Mouse (Mus musculus): ENCODE data around the gene Map3k13. TPM values are rescaled to one million over a fixed set of nuclear protein-coding genes. Genes with fewer than 3 reads are reported as not detected.

Map3k13 gene
- polyA plus RNA-seq (2012; rRNA removed), result 0.51 and 0.56 TPM in 2 replicates

GRCm38 (mm10) chr16:21793875-21794696 is at the start of gene Map3k13:
TSS of gene Map3k13 (plus strand) at chr16:21794346.

GRCm38 (mm10) chr16:21787516-21788353 is 6.4 kb upstream of the Map3k13 start, which contains the start of gene Ehhadh:
TSS of gene Ehhadh (minus strand) at chr16:21787807.

DNA sequence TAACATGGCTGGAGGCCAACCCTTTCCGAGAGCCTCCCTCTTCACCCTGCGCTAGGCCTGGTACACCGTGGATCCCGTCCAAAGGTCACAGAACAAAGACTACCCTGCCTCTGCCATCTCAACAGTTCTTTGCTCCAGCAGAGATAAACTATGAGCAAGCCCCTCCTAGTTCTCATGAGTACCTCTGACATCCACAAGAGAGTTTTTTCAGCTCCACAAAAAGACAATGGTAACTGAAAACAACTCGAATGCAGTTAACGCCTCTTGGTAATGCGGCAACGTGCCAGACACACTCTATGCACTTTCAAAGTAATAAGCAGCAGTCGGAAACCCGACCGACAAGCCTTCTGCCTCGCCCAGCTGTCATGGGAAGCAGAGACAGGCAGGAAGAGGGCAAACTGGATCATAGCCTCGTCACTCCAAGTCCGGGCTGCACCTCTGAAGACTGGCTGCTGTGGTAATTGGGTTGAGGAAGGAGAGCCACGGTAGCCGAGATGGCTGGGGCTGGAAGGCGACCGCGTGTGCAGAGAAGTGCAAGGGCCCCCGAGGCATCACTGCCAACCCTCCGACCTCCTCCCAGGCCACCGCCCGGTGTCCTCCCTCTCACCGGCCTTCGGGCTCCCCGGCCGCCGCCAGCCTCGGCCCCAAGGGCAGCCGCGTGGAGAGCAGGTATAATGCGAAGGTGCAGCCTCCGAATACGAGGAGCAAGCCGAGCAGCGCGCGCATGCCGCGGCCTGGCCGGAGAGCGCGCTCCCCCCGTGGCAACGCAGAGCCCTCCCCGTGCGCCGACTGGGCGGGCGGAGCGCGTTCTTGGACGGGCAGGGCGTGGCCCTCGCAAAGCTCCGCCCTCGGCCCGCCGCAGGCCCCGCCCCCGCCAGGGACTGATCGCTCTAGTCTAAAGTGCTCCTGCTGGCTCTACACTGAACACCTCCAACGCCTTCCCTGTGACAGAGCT is 152.9 kb downstream of the Map3k13 start, which contains the start of gene Tmem41a:
Gene Tmem41a, minus strand, starts transcription at position 792 of the 955 bp plus-strand sequence.

Other genes starting within 250 kb of the Map3k13 start
- gene 2510009E07Rik, start 99.7 kb upstream of the Map3k13 start, polyA plus RNA-seq (2012; rRNA removed), result 1.7 TPM in 2 replicates
- gene Ehhadh, start 6.5 kb upstream of the Map3k13 start, polyA plus RNA-seq (2012; rRNA removed), result 7.3 and 8.2 TPM in 2 replicates
- 11.0 and 12.0 TPM in 2 replicates for gene Tmem41a, start 153.2 kb downstream of the Map3k13 start, polyA plus RNA-seq (2012; rRNA removed)
- gene Liph, start 201.3 kb downstream of the Map3k13 start, polyA plus RNA-seq (2012; rRNA removed), result 0.43 and 0.69 TPM in 2 replicates
- 19.9 and 23.2 TPM in 2 replicates for gene Senp2, start 215.1 kb downstream of the Map3k13 start, polyA plus RNA-seq (2012; rRNA removed)

Measured in liver, embryonic 14 days (tissue).